Mouse (Mus musculus): ENCODE data around the gene Fkbp9.

Fkbp9 gene

DNA sequence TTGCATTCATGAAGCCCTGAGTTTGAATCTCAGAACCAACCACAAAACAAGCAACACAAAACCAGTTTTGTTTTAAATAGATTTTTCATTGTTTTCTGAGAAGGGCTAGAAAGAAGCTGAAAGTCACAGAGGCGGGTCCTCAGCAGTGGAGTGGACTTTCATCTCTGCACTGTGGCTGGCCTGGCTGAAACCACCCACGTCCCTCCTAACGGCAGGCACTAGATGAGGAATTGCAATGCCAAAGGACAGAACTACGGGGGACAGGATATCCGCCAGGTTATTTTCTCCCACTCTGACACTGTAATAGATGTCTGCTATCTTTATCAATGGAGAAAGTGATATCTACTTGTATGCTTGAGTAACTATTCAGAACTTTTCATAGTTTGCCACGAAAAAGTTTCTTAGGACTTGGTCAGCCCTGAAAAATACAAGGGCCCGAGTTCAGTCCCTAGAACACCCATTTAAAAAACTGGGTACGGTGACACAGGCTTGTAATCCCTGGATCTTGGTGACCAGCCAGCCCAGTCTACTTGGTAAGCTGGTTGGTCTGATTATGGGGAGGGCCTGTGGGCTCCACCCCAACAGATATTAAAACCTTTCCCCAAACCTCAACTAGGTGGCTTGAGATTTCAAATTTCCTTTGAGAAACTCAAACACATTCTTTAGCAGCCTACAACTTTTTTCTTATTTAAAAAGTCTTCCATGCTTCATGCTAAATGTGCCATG lies 74.4 kb downstream of the Fkbp9 start:
- no peak for DNase-seq

DNA sequence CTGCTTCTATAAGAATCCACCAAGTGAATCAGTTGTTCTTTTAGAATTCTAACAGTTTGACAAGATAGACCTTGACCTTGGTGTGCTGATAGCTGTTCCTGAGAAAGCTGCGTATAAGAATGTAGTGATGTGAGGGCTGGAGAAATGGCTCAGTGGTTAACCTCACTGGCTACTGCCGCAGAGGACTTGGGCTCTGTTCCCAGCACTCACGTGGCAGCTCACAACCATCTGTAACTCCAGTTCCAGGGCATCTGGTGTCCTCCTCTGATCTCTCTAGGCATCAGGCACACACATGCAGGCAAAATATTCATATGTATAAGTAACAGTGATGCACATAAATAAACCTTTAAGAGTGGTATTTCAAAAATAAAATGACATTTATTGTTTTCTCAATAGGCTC lies 76.1 kb downstream of the Fkbp9 start:
- no peak for DNase-seq

DNA sequence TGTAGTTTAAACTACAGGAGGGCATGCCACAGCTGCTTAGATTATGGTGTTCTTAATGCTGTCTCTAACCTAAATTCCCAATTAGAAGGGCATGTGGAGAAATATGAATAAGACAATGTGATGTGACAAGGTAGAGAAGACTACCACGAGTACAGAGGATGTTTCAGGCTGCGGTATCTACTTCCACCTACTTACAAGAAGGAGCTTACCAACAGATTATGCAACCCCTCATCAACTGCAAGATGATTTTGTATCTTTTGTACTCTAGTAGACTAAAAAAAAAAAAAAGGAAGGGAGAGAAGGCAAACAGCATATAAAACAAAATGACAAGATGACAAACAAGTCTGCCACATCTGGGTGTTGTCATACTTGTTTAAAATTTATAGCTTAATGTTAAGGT lies 76.5 kb downstream of the Fkbp9 start:
- no peak for DNase-seq

DNA sequence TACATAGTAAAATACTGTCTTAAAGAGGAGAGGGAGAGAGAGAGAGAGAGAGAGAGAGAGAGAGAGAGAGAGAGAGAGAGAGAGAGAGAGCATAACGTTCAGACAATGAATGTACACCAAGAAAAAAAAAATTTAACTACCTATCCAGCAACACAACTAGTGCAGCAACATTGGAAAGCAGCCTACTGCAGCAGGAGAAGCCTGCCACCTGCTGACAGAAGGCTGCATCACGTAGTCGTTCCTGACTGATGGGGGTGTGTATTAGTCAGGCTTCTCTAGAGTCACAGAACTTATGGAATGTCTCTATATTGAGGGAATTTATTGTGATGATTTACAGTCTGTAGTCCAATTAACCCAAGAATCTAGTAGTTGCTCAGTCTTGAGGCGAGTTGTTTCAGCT lies 77.1 kb downstream of the Fkbp9 start:
- DNase-seq, result no peak

DNA sequence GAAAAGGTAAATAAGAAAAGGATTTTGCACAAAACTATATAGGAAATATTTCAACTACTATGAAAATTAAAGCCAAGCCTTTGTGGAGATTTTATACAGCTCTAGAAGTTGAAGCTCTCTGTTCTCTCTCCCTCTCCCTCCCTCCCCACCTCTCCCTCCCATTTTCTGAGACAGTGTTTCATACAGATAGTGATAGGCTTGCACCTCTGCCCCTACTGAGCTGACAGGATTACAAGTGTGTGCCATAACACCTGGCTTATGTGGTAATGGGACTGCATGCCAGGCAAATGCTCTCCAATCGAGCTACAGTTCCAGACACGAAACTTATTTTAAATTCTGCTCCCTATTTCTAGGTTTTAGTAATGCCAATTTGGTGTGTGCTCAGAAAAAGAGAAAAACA lies 79.1 kb downstream of the Fkbp9 start:
- DNase-seq, result no peak

DNA sequence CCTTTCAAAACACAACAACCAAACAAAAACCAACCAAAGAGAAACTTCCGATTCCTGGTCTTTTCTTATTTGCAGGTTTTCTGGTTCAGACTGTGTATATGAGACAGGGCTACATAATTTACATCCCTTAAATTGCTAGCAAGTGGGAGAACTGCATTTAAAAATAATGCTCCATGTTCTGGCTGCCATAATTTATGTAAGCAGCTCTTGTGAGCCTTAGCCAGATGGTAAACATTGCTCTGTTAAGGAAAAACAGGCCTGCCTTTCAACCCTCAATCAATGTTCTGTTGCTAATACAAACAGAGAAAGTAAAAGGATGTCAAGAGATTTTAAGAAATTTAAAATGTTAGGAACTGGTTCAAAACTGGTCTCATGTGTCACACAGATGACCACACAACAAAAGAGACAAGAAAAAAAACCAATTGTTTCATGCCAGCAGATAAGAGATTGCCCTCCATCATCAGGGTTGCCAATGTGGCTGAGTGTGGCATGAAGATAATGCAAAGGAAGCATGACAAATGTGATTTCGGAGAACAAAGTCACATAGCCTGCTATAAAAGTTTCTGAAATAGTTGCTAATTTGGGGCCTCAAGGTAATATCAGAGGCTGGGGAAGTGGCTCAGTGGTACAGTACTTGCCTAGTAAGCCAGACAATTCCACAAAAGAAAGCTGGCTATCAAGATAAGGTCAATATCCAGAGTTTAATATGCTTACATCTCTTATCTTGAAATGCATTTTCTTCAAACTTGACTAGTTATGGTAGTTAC lies 81.4 kb downstream of the Fkbp9 start:
- no peak for DNase-seq

DNA sequence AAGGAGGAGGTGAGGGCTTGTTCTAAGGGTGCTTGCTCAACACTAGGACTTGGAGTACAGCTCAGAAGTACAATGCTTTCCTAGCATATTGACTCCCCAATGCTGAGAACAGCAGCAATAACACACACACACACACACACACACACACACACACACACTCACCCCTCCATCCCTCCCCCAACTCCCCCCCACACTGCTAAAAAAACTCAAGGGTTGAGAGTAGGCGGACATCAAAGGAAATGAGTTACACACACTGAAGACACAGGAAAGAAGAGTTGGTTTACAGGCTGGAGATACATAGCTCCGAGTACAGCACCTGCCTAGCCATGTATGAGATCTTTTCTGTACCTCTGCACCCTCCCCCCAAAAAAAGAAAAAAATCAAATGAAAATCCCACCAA lies 84.4 kb downstream of the Fkbp9 start:
- DNase-seq, result no peak

DNA sequence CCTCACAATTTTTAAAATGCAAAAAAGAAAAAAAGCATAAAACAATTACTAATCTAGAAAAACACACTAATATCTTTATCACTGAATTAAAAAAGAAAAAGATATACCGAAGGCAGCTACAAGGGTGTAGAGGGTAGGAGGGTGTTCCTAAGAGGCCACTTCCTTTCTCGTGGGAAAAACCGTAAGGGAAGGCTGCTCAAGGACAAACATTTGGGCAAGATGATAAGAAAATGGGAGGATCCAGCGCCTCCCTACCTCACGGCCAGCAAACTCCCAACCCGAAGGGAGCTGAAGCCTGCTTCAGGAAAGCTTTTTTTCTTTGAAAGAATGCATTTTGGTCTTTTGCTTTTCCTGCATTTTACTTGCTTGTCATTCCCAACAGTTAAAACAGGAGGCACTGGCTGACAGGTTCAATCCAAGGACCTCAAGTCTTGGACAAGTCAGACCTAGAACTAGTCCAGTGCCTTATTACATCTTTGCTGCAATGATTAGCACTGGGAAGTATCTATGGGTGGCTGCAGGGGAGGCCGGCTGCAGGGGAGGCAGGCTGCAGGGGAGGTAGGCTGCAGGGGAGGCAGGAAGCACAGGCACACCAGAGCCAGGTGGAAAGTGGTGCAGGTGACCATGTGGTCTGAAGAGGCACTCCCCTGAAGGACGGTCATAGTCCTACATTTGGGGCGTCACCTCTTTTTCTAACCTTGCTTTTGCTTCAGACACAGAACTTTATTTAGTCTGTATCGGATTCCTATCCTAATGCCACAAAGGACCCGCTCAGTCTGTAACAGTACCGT lies 85.9 kb downstream of the Fkbp9 start:
- DNase-seq, result no peak

DNA sequence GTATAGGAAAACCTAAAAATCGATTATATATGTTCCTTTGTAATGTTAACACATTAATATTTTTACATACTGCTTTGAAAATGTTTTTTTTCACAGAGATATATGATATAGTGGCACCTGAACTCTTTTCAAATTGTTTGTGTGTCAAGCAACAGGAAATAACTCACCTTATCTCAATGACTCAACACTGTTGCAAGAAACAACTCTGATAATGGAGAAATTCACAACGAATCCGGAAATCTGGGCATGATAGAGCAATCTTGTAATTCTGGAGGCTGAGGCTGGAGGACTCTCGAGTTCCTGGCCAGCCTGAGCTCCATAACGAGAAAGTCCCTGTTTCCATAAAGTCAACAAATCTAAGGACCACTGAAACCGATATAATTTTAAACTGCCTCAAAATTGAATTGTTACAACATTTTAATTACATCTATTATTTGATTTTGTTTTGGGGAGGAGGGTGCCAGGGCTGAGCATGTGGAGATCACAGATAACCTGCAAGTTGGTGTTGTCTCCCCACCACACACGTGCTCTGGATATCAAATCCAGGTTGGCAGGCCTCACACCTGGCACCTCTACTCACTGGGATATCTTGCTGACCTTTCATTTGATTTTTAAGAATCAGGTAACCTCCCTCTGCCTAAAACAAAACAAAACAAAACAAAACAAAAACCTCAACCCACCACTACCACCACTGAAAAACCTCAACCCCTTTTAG lies 87.6 kb downstream of the Fkbp9 start:
- no peak for DNase-seq

DNA sequence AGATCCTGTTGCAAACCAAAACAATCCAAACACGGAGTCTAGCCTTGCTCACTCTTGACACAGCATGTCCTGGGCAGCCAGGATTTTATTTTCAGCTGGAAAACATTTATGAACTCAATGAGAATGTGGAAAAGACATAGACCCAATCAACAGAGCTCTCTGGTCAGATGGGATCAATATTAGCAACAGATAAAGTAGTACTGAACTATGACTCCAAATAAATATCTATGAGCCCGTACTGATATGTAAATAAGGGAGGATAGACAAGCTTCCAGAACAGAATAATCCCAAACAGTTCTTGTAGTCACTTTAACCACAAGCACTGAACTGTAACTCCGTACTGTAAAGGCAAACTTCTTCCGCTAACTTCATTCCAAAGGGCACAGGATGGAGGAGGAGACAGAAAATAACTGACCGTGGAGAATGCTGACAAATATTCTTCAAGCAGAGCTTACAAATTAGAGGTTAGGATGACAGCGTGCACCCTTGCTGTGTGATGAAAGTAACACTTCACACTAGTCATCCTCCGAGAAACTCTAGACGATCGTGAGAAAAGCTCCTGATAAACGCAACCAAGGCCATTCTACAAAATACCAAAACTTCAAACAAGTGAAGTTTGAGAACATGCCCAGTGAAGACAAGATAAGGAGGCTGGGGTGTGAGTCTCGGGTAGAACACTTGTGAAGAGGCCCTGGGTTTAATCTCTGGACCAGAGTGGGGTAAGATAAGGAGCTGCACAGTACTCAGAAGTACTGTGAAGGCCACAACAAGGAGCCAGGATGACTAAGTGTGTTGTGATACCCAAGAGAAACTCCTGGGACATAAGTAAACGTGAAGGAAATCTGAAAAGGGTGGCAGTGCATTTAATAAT lies 88.6 kb downstream of the Fkbp9 start:
- DNase-seq, result no peak

DNA sequence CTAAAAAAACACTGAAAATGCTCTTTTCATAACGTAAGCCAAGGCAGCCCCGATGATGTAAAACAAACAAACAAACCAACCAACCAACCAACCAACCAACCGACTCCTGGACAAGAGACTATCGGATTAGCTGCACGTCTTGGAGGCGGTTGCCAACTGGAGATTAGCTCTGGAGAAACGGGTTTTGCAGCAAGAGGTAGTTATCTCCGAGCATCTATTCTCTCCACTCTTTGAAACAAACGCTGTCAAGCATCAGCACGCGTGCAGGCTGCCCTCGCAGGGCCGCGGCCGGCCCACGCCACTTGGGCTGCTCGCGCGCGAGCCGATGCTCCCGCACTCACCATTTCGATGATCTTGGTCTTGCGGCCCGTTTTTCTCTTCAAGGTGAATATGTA lies 91.5 kb downstream of the Fkbp9 start:
- DNase-seq, result no peak

DNA sequence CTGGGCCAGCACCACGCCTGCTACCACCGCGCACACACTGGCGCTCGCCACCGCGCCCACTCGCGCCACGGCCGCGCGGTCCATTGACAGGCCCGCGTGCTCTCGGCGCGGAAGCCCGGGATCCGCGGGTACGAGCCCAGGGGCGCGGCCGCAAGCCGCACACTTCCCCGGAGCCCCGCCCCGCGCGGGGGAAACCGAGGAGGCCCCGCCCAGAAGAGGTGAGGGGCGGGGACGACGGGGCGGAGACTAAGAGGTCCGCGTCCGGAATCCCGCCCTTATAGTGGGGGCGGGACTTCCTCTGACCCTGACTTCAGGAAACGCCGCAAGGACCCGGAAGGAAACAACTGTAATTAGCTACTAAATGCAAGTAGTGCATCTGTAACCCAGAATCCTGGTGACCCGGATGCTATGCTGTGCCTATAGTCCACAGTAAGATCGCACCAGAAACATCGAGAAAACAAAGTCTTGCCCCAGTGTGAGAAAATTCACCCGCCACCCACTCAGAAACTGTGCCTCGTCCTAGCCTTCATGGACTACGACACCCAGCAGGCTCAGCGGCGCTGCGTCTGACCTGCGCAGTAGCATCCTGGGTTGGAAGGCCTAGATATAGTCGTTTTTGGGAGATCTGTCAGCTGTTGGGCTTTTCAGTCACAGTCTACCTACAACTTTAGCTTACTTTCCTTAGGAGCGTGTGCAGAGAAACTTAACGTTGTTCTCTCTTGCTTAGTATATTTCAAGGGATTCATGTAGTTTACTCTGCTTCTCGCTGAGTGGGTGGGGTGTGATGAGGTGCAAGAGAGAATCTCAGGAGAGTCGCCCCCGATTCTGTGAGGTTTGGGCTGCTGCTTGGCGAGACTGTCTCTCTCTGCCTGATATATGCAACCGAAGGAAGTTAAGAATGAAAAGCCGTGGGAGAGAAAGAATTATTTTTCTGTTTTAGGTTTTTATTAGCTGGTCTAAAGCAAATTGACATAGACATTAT lies 92.2 kb downstream of the Fkbp9 start, which contains the start of the genes Nt5c3 and Vmn1r4:
Gene Nt5c3 (minus strand): TSS at position 207 of the 982 bp plus-strand sequence.
Gene Vmn1r4 (plus strand): TSS at position 290 of the 982 bp plus-strand sequence.
- peak; percentile 97 for DNase-seq
